Comparison of ENCODE assay signal across 22 mouse cellular contexts in genomic region chr2:117999641-118000040, GRCm38 (mm10).
DNase-seq lines count a peak whose midpoint lies in the region; ATAC-seq and TF ChIP-seq lines count a peak whose summit lies in the region.
"Had no signal": no experiment of that assay in that cellular context is flagged by ENCODE, and none has a peak within 500 bp of the region (broad histone marks: within the 10 kb centered on the region; RNA-seq: fewer than 3 reads in every experiment).

No protein-coding gene starts in this region.

- no peaks in the 10 kb centered on the region for H3K36me3 ChIP-seq in heart, embryonic 11.5 days (ENCODE audit: control insufficient read depth, insufficient read depth, low read length)
- H3K36me3 ChIP-seq in limb, embryonic 14.5 days (ENCODE audit: control insufficient read depth, insufficient read depth, low read length): no peaks in the 10 kb centered on the region
- H3K36me3 ChIP-seq in midbrain, embryonic 11.5 days (ENCODE audit: control insufficient read depth, insufficient read depth, low read length): no peaks in the 10 kb centered on the region
- H3K36me3 ChIP-seq in midbrain, embryonic 10.5 days: no peaks in the 10 kb centered on the region
- H3K36me3 ChIP-seq: embryonic facial prominence, embryonic 10.5 days; forebrain, embryonic 12.5 days; G1E; heart, embryonic 12.5 days; hindbrain, embryonic 13.5 days had no signal

- no peak for DNase-seq in heart, postnatal 36 days
- DNase-seq in Muller cell, postnatal 12 days (ENCODE audit: inconsistent ontology term): peak; percentile 70
- peak; percentile 77 for DNase-seq in fibroblast of lung, adult 2 months (ENCODE audit: low read depth)
- peak; percentile 26 for DNase-seq in limb, embryonic 14.5 days (ENCODE audit: low spot score)
- no peak for DNase-seq in layer of hippocampus, postnatal 14 days (ENCODE audit: low spot score in 2 of 2)
- no peak for DNase-seq in midbrain, embryonic 11.5 days (ENCODE audit: low spot score, missing footprints)
- DNase-seq in midbrain, embryonic 10.5 days (ENCODE audit: low spot score): no peak
- DNase-seq: adrenal gland, adult 8-10 months; adrenal gland, postnatal 36 days; cerebellum, adult 2 months; cerebellum, postnatal 10 days; gastrocnemius, postnatal 14 days; kidney, adult 11 months had no signal

- H3K4me3 ChIP-seq in heart, embryonic 11.5 days (ENCODE audit: low read depth, low read length): no peak overlapping the region
- H3K4me3 ChIP-seq in limb, embryonic 14.5 days (replicated peaks; ENCODE audit: low read length): no peak overlapping the region
- H3K4me3 ChIP-seq in midbrain, embryonic 11.5 days (ENCODE audit: low read depth, low read length): no peak overlapping the region
- H3K4me3 ChIP-seq in midbrain, embryonic 10.5 days: no peak overlapping the region
- H3K4me3 ChIP-seq: embryonic facial prominence, embryonic 10.5 days; forebrain, embryonic 12.5 days; heart, embryonic 12.5 days; hindbrain, embryonic 13.5 days had no signal

- no peak overlapping the region for H3K4me2 ChIP-seq in heart, embryonic 11.5 days
- no peak overlapping the region for H3K4me2 ChIP-seq in limb, embryonic 14.5 days (replicated peaks; ENCODE audit: low read depth, low read length, severe bottlenecking)
- H3K4me2 ChIP-seq in midbrain, embryonic 11.5 days: no peak overlapping the region
- H3K4me2 ChIP-seq: forebrain, embryonic 12.5 days; heart, embryonic 12.5 days; hindbrain, embryonic 13.5 days had no signal

- H3K27me3 ChIP-seq in heart, embryonic 11.5 days (ENCODE audit: control insufficient read depth, insufficient read depth, low read length): no peaks in the 10 kb centered on the region
- H3K27me3 ChIP-seq in limb, embryonic 14.5 days (ENCODE audit: control insufficient read depth, insufficient read depth, low read length): no peaks in the 10 kb centered on the region
- no peaks in the 10 kb centered on the region for H3K27me3 ChIP-seq in midbrain, embryonic 11.5 days (ENCODE audit: control insufficient read depth, insufficient read depth, low read length)
- no peaks in the 10 kb centered on the region for H3K27me3 ChIP-seq in midbrain, embryonic 10.5 days (ENCODE audit: low read depth, poor library complexity, severe bottlenecking)
- H3K27me3 ChIP-seq: forebrain, embryonic 12.5 days; heart, embryonic 12.5 days; hindbrain, embryonic 13.5 days had no signal

- H3K9ac ChIP-seq in heart, embryonic 11.5 days (ENCODE audit: low read depth, low read length): no peak overlapping the region
- H3K9ac ChIP-seq in limb, embryonic 14.5 days (ENCODE audit: low read depth, low read length, severe bottlenecking): no peak overlapping the region
- no peak overlapping the region for H3K9ac ChIP-seq in midbrain, embryonic 11.5 days (ENCODE audit: low read length)
- H3K9ac ChIP-seq: forebrain, embryonic 12.5 days; heart, embryonic 12.5 days; hindbrain, embryonic 13.5 days had no signal

- intact Hi-C loops in heart, postnatal 36 days (cut with DNase I): no loop called here

- WGBS in heart, embryonic 11.5 days (ENCODE audit: insufficient replicate concordance): 45% methylated on average over 6 of the region's 6 CpGs
- 10% methylated on average over 6 of the region's 6 CpGs for WGBS in limb, embryonic 14.5 days
- WGBS in midbrain, embryonic 11.5 days: 83% methylated on average over 6 of the region's 6 CpGs
- 79% methylated on average over 6 of the region's 6 CpGs for WGBS in midbrain, embryonic 10.5 days

- no peaks in the 10 kb centered on the region for H3K4me1 ChIP-seq in heart, embryonic 11.5 days (ENCODE audit: control insufficient read depth, insufficient read depth, low read length)
- peaks cover 6% of the 10 kb centered on the region; the same call in 1 of the 2 replicates for H3K4me1 ChIP-seq in limb, embryonic 14.5 days (ENCODE audit: control insufficient read depth, insufficient read depth, low read length)
- no peaks in the 10 kb centered on the region for H3K4me1 ChIP-seq in midbrain, embryonic 11.5 days (ENCODE audit: control insufficient read depth, insufficient read depth, low read length)
- H3K4me1 ChIP-seq in midbrain, embryonic 10.5 days: no peaks in the 10 kb centered on the region
- H3K4me1 ChIP-seq: forebrain, embryonic 12.5 days; hindbrain, embryonic 13.5 days had no signal

- no peak for ATAC-seq in heart, embryonic 11.5 days (replicated peaks; ENCODE audit: insufficient number of reproducible peaks, low FRiP score, low TSS enrichment)
- no peak for ATAC-seq in limb, embryonic 14.5 days (ENCODE audit: low FRiP score, low read depth)
- ATAC-seq in midbrain, embryonic 11.5 days (ENCODE audit: low FRiP score): no peak
- ATAC-seq: CD4-positive, CD25-positive, alpha-beta regulatory T cell, adult 4 months; forebrain, embryonic 16.5 days; hindbrain, postnatal 0 days had no signal

- H3K27ac ChIP-seq in heart, embryonic 11.5 days (ENCODE audit: low read depth, low read length): peak overlapping the region; percentile 41; the same call in 1 of the 2 replicates
- no peak overlapping the region for H3K27ac ChIP-seq in limb, embryonic 14.5 days (replicated peaks; ENCODE audit: low read depth, low read length)
- H3K27ac ChIP-seq in midbrain, embryonic 11.5 days (ENCODE audit: low read depth, low read length): no peak overlapping the region
- no peak overlapping the region for H3K27ac ChIP-seq in midbrain, embryonic 10.5 days (replicated peaks)
- H3K27ac ChIP-seq: embryonic facial prominence, embryonic 10.5 days; forebrain, embryonic 12.5 days; hindbrain, embryonic 13.5 days; hindbrain, postnatal 0 days had no signal

- TF ChIP-seq POLR2A in limb, embryonic 14.5 days (IDR thresholded peaks at IDR 0.05; ENCODE audit: borderline replicate concordance, extremely low read depth, insufficient read depth, insufficient read length): no peak

- H3K9me3 ChIP-seq in heart, embryonic 11.5 days (replicated peaks; ENCODE audit: control insufficient read depth, low read length): no peaks in the 10 kb centered on the region
- no peaks in the 10 kb centered on the region for H3K9me3 ChIP-seq in limb, embryonic 14.5 days (ENCODE audit: control insufficient read depth, low read length)
- no peaks in the 10 kb centered on the region for H3K9me3 ChIP-seq in midbrain, embryonic 11.5 days (ENCODE audit: control insufficient read depth, low read length)
- no peaks in the 10 kb centered on the region for H3K9me3 ChIP-seq in midbrain, embryonic 10.5 days (replicated peaks)
- H3K9me3 ChIP-seq: embryonic facial prominence, embryonic 10.5 days; forebrain, embryonic 12.5 days; heart, embryonic 12.5 days; hindbrain, embryonic 13.5 days had no signal

Comparison
In these comparisons a context has a peak if more than half of its experiments do, and no peak if none do; other contexts are left out.
1. DNase-seq: peak in Muller cell, postnatal 12 days (single experiment), fibroblast of lung, adult 2 months (single experiment) and limb, embryonic 14.5 days (single experiment); none in heart, postnatal 36 days (0 of 2), layer of hippocampus, postnatal 14 days (0 of 2), midbrain, embryonic 11.5 days (single experiment) and midbrain, embryonic 10.5 days (single experiment).